Mouse (Mus musculus) heart, embryonic 10.5 days (tissue): Measurements from ENCODE around the gene Nosip. TPM values are rescaled to one million over a fixed set of nuclear protein-coding genes. Genes with fewer than 3 reads are reported as not detected.
"Not testable (repeated sequence)": the region's sequence is repeated elsewhere in the genome, so short reads cannot be mapped to it uniquely, and the experiment has no call there.

ENCODE experiments used
- DNase-seq: peaks from one replicate; pipeline ENCODE4 v3.0.0-alpha.2; 2017; ENCODE audit warnings: low spot score
- H3K27ac ChIP-seq: fragments of 300-500 bp; sonication (generic); 2 replicates; pipeline ENCODE4 v1.5.1; 2016; ENCODE audit warnings: mild to moderate bottlenecking
- H3K27me3 ChIP-seq: fragments of 300-500 bp; sonication (generic); 2 replicates; pipeline ENCODE4 v1.6.1; 2016; ENCODE audit warnings: mild to moderate bottlenecking; ENCODE audit not compliant: poor library complexity, insufficient read depth, severe bottlenecking
- H3K36me3 ChIP-seq: fragments of 300-500 bp; sonication (generic); 2 replicates; pipeline ENCODE4 v1.6.1; 2016; ENCODE audit warnings: mild to moderate bottlenecking, moderate library complexity
- H3K4me1 ChIP-seq: fragments of 300-500 bp; sonication (generic); 2 replicates; pipeline ENCODE4 v1.6.1; 2016; ENCODE audit warnings: mild to moderate bottlenecking
- H3K4me3 ChIP-seq: fragments of 300-500 bp; sonication (generic); 2 replicates; pipeline ENCODE4 v1.5.1; 2016; ENCODE audit warnings: mild to moderate bottlenecking, moderate library complexity
- H3K9me3 ChIP-seq: fragments of 300-500 bp; sonication (generic); 2 replicates; pipeline ENCODE4 v1.6.1; 2016; ENCODE audit warnings: mild to moderate bottlenecking, moderate library complexity
- WGBS: fragments of 180-500 bp; shearing (Covaris S2); methylation state at CpG from one replicate; pipeline ENCODE4 v1.1.7; 2016; 5-methylcytosine and 5-hydroxymethylcytosine counted together
- polyA plus RNA-seq: library from polyadenylated mRNA; unstranded; fragments of >200 nt; fragmentation: Nextera tagmentation; extraction: Ambion mirVana; gene quantifications from 2 replicates; pipeline ENCODE4 v1.2.1, GENCODE M21; 2016

Gene Nosip
- 59.9 and 65.2 TPM in 2 replicates for polyA plus RNA-seq

DNA sequence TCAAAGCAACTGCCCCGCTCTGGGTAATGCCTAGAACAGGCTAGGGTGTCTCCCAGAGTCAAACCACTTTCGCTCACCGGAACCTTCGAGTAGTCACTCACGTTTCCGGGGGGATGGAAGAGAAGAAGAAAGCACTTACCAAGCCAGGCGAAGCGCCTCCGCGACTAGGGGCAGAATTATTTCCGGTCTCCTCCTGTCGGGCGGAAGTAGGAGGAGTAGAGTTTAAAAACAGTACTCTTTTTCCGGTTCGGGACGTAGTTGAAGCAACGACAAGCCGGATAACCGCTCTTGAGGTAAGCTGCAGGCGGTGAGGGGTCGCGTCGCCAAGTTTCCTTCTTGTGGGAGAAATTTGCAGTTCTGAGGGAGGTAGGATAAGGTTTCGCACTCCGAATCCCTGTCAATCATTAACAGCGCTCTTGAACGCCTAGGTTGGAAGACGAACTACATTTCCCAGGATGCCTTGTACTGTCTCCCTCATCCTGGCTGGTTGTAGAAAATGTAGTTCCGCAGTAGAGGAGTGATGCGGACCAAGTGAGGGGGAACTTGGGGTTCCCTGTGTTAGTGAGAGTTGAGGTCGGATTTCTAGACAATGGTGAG, at the start of gene Nosip, which contains the start of gene Prrg2:
Gene Nosip, plus strand, starts transcription at position 191 of the 597 bp plus-strand sequence.
Gene Prrg2, minus strand, starts transcription at position 439 of the 597 bp plus-strand sequence.
- peaks cover 30% of the 10 kb centered on the region for H3K4me1 ChIP-seq
- H3K9me3 ChIP-seq: no peaks in the 10 kb centered on the region
- no peaks in the 10 kb centered on the region for H3K27me3 ChIP-seq
- peak within 1 kb of the TSS; percentile 89 for H3K27ac ChIP-seq
- WGBS: under 1% methylated on average over 31 of the region's 31 CpGs
- H3K4me3 ChIP-seq: peak within 1 kb of the TSS; percentile 66
- H3K36me3 ChIP-seq: peaks cover 2% of the 10 kb centered on the region; the same call in 1 of the 2 replicates
- DNase-seq: peak; percentile 98

DNA sequence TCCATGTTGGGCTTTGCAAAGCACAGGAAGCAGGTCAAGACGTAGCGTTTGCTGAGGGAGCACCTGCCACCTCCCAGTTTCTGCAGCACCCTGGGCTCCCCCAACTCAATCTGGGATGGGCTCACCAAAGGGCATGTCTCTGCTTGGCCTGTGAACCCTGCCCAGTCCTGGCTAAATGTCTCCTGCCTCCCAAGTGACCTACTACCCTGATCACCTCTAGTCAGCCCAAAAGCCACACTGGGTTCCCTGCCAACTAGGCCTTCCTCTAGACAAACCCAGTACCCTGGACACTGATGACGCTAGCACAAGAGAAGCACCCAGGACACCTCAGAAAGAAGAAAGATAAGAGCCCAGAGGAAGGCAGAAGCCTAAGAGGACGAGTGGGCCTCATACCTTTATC, 49.4 kb upstream of the Nosip start:
- no peak overlapping the region for H3K27ac ChIP-seq
- H3K9me3 ChIP-seq: no peaks in the 10 kb centered on the region
- DNase-seq: no peak
- peaks cover 16% of the 10 kb centered on the region; the same call in 1 of the 2 replicates for H3K4me1 ChIP-seq
- no peaks in the 10 kb centered on the region for H3K27me3 ChIP-seq
- no peak overlapping the region for H3K4me3 ChIP-seq
- H3K36me3 ChIP-seq: peaks cover 56% of the 10 kb centered on the region
- WGBS: 74% methylated on average over 4 of the region's 4 CpGs

DNA sequence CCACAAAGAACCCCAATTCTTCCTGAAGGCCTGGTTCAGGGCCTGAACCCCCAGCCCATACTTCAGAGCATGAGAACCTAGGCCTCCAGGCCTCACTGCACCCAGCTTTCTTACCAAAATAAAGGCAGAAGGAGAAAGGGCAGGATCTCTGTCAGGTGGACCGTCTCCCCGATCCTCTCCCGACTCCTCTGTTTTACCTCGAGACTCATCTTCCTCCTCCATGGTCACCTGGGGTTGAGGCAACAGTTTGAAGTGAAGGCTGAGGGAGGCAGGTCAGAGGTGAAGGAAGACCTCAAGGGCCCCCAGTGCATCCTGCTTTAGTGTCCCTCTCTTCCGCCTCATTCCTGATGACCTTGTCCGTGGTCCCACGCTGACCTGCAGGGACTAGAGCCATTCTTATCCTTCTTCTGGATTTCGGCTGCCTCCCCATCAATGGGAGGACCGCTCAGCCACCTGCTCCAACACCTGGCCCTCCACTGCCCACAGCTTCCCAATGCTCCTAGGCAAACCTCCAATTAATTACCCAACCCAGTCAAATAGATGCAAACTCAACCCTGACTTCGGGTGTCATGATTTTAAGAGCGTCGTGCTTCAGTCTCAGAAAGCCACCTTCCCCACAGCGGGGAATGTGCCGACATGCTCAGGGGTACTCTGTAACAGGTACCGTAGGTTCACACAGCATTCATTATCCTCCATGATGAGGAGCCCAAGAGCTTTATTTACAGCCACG, 48.7 kb upstream of the Nosip start:
- H3K27ac ChIP-seq: no peak overlapping the region
- DNase-seq: no peak
- H3K4me3 ChIP-seq: no peak overlapping the region
- H3K4me1 ChIP-seq: peaks cover 19% of the 10 kb centered on the region; the same call in 1 of the 2 replicates
- H3K36me3 ChIP-seq: peaks cover 49% of the 10 kb centered on the region
- no peaks in the 10 kb centered on the region for H3K27me3 ChIP-seq
- no peaks in the 10 kb centered on the region for H3K9me3 ChIP-seq
- WGBS: 93% methylated on average over 16 of the region's 16 CpGs

DNA sequence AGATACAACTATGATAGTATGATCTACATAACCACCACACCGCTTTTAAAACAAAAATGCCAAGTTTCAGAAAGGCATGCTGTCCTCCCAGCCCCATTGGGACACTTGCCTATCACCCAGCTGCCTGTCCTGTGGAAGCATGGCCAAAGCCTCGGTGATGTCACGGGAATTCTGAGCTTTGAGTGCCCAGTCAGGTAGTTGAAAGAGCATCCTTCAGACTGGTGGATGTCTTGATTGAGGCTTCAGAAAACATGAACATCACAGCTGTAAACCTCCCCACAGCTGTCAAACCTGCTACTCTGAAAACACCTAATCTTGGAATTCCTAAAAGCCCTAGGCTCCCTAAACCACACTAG, 48.2 kb upstream of the Nosip start:
- Histone ChIP-seq H3K4me3 (peak overlapping the region; percentile 89; the same call in 1 of the 2 replicates), H3K4me1 (peaks cover 25% of the 10 kb centered on the region), H3K27me3 (no peaks in the 10 kb centered on the region), H3K9me3 (no peaks in the 10 kb centered on the region), H3K27ac (no peak overlapping the region), H3K36me3 (peaks cover 43% of the 10 kb centered on the region)
- DNase-seq: no peak
- 91% methylated on average over 3 of the region's 3 CpGs for WGBS

DNA sequence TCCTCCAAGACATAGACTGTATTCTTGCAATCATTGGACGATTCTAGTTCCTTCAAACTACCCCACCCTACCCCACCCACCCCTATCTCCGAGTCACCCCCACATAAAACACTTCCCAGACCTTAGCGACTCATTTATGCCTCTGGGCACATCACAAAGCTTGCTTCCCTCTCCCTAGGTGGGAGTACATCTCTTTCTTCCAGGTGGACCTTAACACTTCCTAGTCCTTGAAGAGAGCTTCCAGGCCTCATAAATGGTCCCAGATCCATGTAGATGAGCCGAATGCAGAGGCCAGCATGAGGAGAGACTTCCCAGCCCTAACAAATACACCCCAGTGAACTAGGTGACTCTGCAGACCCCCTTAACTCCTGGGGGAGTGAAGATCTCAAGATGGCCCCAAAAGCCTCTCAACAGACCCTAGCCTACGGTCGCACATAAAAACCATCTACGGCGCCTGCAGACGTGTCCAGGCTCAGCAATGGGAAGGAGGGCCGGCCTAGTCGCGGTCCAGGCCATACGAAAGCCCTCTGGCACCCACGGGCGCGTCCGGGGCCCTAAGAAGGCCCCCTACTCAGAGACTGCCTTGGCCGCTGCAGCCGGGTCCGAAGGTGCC, 46.8 kb upstream of the Nosip start:
- Histone ChIP-seq H3K36me3 (peaks cover 30% of the 10 kb centered on the region), H3K27me3 (no peaks in the 10 kb centered on the region), H3K4me1 (peaks cover 37% of the 10 kb centered on the region), H3K4me3 (peak overlapping the region; percentile 89), H3K27ac (peak overlapping the region; percentile 99), H3K9me3 (no peaks in the 10 kb centered on the region)
- WGBS: 1% methylated on average over 20 of the region's 20 CpGs
- no peak for DNase-seq

DNA sequence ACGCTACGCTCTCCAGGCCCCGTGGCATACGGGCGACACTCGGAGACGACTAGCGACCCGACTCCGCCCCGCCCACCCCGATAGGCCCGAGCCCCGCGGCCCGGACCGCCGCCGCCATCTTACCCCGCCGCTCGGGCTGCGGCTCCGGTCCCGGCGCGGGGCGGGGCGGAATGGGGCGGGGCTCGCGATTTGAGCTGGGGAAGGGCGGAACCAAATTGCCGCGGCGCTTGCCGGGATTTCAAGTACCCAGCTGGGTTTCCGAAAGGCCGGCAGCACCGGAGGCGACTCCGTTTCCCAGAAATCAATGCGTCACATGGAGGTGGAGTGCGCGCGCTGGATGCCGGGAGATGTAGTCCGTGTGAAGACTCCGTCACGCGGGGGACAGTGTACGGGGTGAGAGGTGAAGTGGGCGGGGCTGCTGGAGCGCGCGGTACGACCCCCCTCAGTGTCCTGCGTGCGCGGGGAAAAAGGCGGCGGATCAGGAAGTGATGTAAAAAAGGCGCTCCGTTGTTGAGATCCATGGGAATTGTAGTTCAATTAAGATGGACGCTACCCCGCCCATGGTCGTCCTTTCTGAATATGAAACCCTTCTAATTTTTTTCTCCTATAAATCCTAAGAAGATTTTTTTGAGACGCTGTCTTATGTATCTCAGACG, 46.1 kb upstream of the Nosip start, which contains the start of gene Scaf1:
Gene Scaf1, minus strand, starts transcription at position 407 of the 656 bp plus-strand sequence.
- under 1% methylated on average over 69 of the region's 69 CpGs for WGBS
- H3K27ac ChIP-seq: peak within 1 kb of the TSS; percentile 99
- H3K27me3 ChIP-seq: no peaks in the 10 kb centered on the region
- DNase-seq: peak; percentile 100
- peak within 1 kb of the TSS; percentile 89 for H3K4me3 ChIP-seq
- H3K36me3 ChIP-seq: peaks cover 29% of the 10 kb centered on the region
- peaks cover 37% of the 10 kb centered on the region for H3K4me1 ChIP-seq
- H3K9me3 ChIP-seq: no peaks in the 10 kb centered on the region

DNA sequence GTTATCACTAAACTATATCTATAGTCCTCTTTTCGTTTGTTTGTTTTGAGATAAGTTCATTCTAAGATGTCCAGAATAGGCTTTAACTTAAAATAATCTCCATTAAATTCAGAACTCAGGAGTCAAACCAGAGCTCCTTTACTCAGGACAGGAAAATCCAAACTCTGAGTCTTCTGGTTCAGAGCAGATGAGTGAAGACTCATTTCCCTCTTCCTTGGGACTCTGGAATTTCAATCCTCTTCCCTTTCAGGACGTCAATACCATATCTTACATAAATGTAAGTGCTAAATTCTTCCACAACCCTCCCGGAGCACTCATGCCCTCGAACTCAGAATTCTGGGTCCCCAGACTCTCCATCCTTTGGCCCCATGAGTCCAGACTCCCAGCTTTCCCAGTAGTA, 45.5 kb upstream of the Nosip start:
- Histone ChIP-seq H3K4me1 (peaks cover 37% of the 10 kb centered on the region), H3K4me3 (peak overlapping the region; percentile 89), H3K36me3 (peaks cover 23% of the 10 kb centered on the region), H3K9me3 (no peaks in the 10 kb centered on the region), H3K27me3 (no peaks in the 10 kb centered on the region), H3K27ac (peak overlapping the region; percentile 99)
- DNase-seq: no peak
- WGBS: under 1% methylated on average over 4 of the region's 4 CpGs

DNA sequence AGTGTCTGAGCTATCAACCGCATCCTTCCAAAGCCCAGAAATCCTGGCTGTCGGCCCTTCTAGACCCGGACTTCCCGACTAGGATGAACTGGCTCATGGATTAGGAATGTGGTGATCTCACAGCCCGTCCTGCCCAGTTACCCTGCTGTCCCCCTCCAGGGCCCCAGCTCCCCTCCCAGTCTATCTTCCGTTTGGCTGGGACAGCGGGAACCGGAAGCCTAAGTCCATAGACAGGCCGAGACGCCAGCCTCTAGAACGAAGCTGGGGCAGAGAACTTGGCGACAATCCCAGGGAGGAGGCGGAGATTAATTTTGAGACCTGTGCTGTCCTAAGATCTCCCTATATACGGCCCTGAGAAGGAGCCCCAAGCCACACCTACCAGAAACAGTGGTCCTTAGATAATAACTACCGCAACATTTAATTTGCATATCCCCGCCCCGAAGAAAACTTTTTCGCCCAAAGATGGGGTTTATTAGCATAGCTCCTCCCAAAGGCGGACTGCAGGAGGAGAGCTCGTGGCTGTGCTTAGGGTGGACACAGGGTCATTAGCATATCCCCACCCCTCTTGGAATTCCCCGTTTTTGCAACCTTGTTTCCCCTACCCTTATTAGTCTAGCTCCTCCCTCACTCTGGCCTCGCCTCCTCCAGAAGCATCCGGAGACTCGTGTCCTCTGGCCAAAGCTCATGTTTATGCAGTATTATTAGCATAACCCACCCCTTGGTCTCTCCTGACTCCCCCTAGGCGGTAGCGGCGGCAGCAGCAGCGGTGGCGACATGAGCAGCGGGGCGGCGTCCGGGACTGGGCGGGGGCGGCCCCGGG, 44.8 kb upstream of the Nosip start, which contains the start of gene Rras:
Gene Rras, plus strand, starts transcription at position 720 of the 820 bp plus-strand sequence.
- Histone ChIP-seq H3K27me3 (no peaks in the 10 kb centered on the region), H3K4me3 (peak within 1 kb of the TSS; percentile 89), H3K36me3 (peaks cover 16% of the 10 kb centered on the region), H3K4me1 (peaks cover 37% of the 10 kb centered on the region), H3K27ac (peak within 1 kb of the TSS; percentile 99), H3K9me3 (no peaks in the 10 kb centered on the region)
- DNase-seq: peak; percentile 98
- under 1% methylated on average over 36 of the region's 36 CpGs for WGBS

DNA sequence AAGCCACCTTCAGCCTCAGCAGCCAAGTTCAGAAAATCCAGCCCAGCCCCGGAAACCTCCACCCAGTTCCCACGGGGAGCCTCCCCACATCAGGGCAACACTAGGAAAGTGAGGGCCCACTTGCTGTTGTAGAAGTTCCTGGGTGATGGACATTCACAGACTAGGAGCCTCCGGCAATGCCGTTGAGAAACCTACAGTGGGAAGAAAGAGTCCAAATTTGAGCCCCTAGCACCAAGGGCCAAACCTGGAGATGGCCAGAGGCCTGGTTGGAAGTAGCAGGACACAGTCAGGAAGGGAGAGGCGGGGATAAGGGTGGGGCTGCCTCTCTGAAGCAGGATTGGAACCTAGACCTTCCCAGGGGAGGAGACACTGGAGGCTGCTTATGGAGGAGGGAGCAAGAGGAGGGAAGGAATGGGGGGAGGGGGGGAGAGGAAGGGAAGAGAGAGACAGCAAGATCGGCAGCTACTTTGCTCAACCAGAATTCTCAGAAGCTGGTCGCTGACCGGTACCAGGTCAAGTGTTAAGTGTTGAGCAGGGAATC, 43.1 kb upstream of the Nosip start:
- Histone ChIP-seq H3K27ac (peak overlapping the region; percentile 65), H3K4me1 (peaks cover 29% of the 10 kb centered on the region), H3K36me3 (peaks cover 2% of the 10 kb centered on the region; the same call in 1 of the 2 replicates), H3K9me3 (no peaks in the 10 kb centered on the region), H3K27me3 (no peaks in the 10 kb centered on the region), H3K4me3 (peak overlapping the region; percentile 89)
- 25% methylated on average over 8 of the region's 8 CpGs for WGBS
- no peak for DNase-seq

DNA sequence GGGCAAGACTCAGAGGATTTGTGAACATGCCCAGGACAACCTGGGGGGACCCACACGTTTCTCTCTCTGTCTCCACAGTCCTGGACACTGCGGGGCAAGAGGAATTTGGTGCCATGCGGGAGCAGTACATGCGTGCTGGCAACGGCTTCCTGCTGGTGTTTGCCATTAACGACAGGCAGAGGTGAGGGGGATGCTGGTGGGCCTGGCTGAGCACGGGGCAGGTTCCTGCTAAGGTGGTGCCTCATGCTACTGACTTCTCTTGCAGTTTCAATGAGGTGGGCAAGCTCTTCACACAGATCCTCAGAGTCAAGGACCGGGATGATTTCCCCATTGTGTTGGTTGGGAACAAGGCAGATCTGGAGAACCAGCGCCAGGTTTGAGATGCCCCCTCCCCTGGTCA, 42.0 kb upstream of the Nosip start:
- Histone ChIP-seq H3K9me3 (no peaks in the 10 kb centered on the region), H3K27ac (no peak overlapping the region), H3K4me1 (peaks cover 22% of the 10 kb centered on the region), H3K36me3 (peaks cover 2% of the 10 kb centered on the region; the same call in 1 of the 2 replicates), H3K27me3 (no peaks in the 10 kb centered on the region), H3K4me3 (no peak overlapping the region)
- DNase-seq: no peak
- 76% methylated on average over 9 of the region's 9 CpGs for WGBS

DNA sequence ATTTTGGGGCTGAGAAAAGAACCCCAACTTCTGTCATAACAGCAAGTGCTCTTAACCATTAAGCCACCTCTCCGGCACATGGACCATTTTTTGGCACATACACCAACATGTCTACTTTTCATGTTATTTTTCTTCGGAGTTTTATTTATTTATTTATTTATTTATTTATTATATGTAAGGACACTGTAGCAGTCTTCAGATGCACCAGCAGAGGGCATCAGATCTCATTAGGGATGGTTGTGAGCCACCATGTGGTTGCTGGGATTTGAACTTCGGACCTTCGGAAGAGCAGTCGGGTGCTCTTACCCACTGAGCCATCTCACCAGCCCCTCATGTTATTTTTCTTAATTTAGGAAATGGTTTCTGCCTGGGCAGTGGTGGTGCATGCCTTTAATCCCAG, 38.5 kb upstream of the Nosip start:
- H3K9me3 ChIP-seq, H3K4me3 ChIP-seq, H3K27ac ChIP-seq, DNase-seq, H3K27me3 ChIP-seq: not testable (repeated sequence)
- Histone ChIP-seq H3K4me1 (peaks cover 20% of the 10 kb centered on the region), H3K36me3 (peaks cover 26% of the 10 kb centered on the region)
- 81% methylated on average over 5 of the region's 5 CpGs for WGBS
